Mouse (Mus musculus) hindbrain, embryonic 15.5 days (tissue): ENCODE measurements around the gene Minos1. TPM values are rescaled to one million over a fixed set of nuclear protein-coding genes. Genes with fewer than 3 reads are reported as not detected.
A peak's percentile ranks its signal among the peaks of the same experiment; 100 is the strongest.

Experiments
- ATAC-seq: fragments of 200-750 bp; cut with Nextera tagmentation; 2 replicates; pipeline ENCODE4 v1.8.0; 2017; ENCODE audit warnings: low read depth, moderate number of reproducible peaks, moderate TSS enrichment; ENCODE audit not compliant: low FRiP score
- H3K27ac ChIP-seq: fragments of 300-500 bp; sonication (generic); replicated peaks from 2 replicates; pipeline ENCODE4 v1.5.1; 2015; ENCODE audit warnings: mild to moderate bottlenecking, inconsistent platforms
- H3K27me3 ChIP-seq: fragments of 300-500 bp; sonication (generic); 2 replicates; pipeline ENCODE4 v1.6.1; 2015; ENCODE audit warnings: control low read depth, inconsistent platforms
- H3K36me3 ChIP-seq: fragments of 300-500 bp; sonication (generic); 2 replicates; pipeline ENCODE4 v1.6.1; 2015; ENCODE audit warnings: control low read depth, inconsistent platforms
- H3K4me1 ChIP-seq: fragments of 300-500 bp; sonication (generic); replicated peaks from 2 replicates; pipeline ENCODE4 v1.6.1; 2015; ENCODE audit warnings: control low read depth, inconsistent platforms
- H3K4me2 ChIP-seq: fragments of 300-500 bp; sonication (generic); 2 replicates; pipeline ENCODE4 v1.6.1; 2015; ENCODE audit warnings: moderate library complexity, mild to moderate bottlenecking, inconsistent platforms
- H3K4me3 ChIP-seq: fragments of 300-500 bp; sonication (generic); 2 replicates; pipeline ENCODE4 v1.5.1; 2015; ENCODE audit warnings: mild to moderate bottlenecking, inconsistent platforms
- H3K9ac ChIP-seq: fragments of 300-500 bp; sonication (generic); 2 replicates; pipeline ENCODE4 v1.6.1; 2015; ENCODE audit warnings: inconsistent platforms
- H3K9me3 ChIP-seq: fragments of 300-500 bp; sonication (generic); 2 replicates; pipeline ENCODE4 v1.6.1; 2016; ENCODE audit warnings: control low read depth, inconsistent platforms
- WGBS: fragments of 180-500 bp; shearing (Covaris S2); methylation state at CpG from one replicate; pipeline ENCODE4 v1.1.7; 2015; 5-methylcytosine and 5-hydroxymethylcytosine counted together
- polyA plus RNA-seq: library from polyadenylated mRNA; unstranded; fragments of >200 nt; fragmentation: Nextera tagmentation; extraction: Ambion mirVana; gene quantifications from 2 replicates; pipeline ENCODE4 v1.2.1, GENCODE M21; 2015

Minos1 gene
- polyA plus RNA-seq, 1 experiment from 2014 or later: 351 TPM

- Histone ChIP-seq H3K27ac (no peak overlapping the region; the same call in 1 of the 2 replicates), H3K9ac (no peak overlapping the region), H3K27me3 (peaks cover 32% of the 10 kb centered on the region), H3K9me3 (no peaks in the 10 kb centered on the region), H3K4me2 (no peak overlapping the region), H3K4me3 (no peak overlapping the region), H3K36me3 (no peaks in the 10 kb centered on the region), H3K4me1 (peaks cover 48% of the 10 kb centered on the region)
- no peak for ATAC-seq
- 15% methylated on average over 4 of the region's 4 CpGs for WGBS
These were observed 52.2 kb downstream of the Minos1 start for GRCm38 (mm10) chr4:139078726-139079125.

GRCm38 (mm10) chr4:139078313-139078712, 52.6 kb downstream of the Minos1 start:
- no peak overlapping the region for H3K4me2 ChIP-seq
- no peak overlapping the region for H3K27ac ChIP-seq
- H3K9ac ChIP-seq: no peak overlapping the region
- no peak for ATAC-seq
- WGBS: 35% methylated on average over 2 of the region's 2 CpGs
- no peak overlapping the region for H3K4me3 ChIP-seq
- peaks cover 36% of the 10 kb centered on the region for H3K27me3 ChIP-seq
- H3K36me3 ChIP-seq: no peaks in the 10 kb centered on the region
- peaks cover 44% of the 10 kb centered on the region for H3K4me1 ChIP-seq
- no peaks in the 10 kb centered on the region for H3K9me3 ChIP-seq

- no peaks in the 10 kb centered on the region for H3K9me3 ChIP-seq
- peak overlapping the region; percentile 95 for H3K4me2 ChIP-seq
- ATAC-seq: no peak; the same call in 1 of the 2 replicates
- H3K36me3 ChIP-seq: no peaks in the 10 kb centered on the region
- H3K4me1 ChIP-seq: peaks cover 21% of the 10 kb centered on the region
- 12% methylated on average over 5 of the region's 5 CpGs for WGBS
- peak overlapping the region; percentile 59 for H3K9ac ChIP-seq
- H3K27me3 ChIP-seq: peaks cover 42% of the 10 kb centered on the region
- H3K4me3 ChIP-seq: peak overlapping the region; percentile 64
- H3K27ac ChIP-seq: no peak overlapping the region
These were observed 55.0 kb downstream of the Minos1 start for GRCm38 (mm10) chr4:139075915-139076314.

GRCm38 (mm10) chr4:139075041-139075711, 55.7 kb downstream of the Minos1 start, which contains the start of gene Htr6:
Gene Htr6, minus strand, starts transcription at chr4:139075570.
- H3K4me1 ChIP-seq: peaks cover 21% of the 10 kb centered on the region
- no peak within 1 kb of the TSS for H3K27ac ChIP-seq
- peaks cover 47% of the 10 kb centered on the region for H3K27me3 ChIP-seq
- under 1% methylated on average over 66 of the region's 77 CpGs for WGBS
- peak; percentile 55 for ATAC-seq
- no peaks in the 10 kb centered on the region for H3K36me3 ChIP-seq
- no peaks in the 10 kb centered on the region for H3K9me3 ChIP-seq
- peak within 1 kb of the TSS; percentile 59 for H3K9ac ChIP-seq
- H3K4me3 ChIP-seq: peak within 1 kb of the TSS; percentile 64
- peak within 1 kb of the TSS; percentile 95 for H3K4me2 ChIP-seq

- Histone ChIP-seq H3K9ac (no peak overlapping the region), H3K4me3 (peak overlapping the region; percentile 64), H3K4me2 (peak overlapping the region; percentile 95), H3K27ac (no peak overlapping the region), H3K9me3 (no peaks in the 10 kb centered on the region), H3K27me3 (peaks cover 55% of the 10 kb centered on the region), H3K4me1 (peaks cover 21% of the 10 kb centered on the region), H3K36me3 (no peaks in the 10 kb centered on the region)
- no peak for ATAC-seq
- 19% methylated on average over 29 of the region's 29 CpGs for WGBS
These were observed 56.9 kb downstream of the Minos1 start for GRCm38 (mm10) chr4:139074060-139074459.

- Histone ChIP-seq H3K27ac (no peak overlapping the region), H3K4me1 (no peaks in the 10 kb centered on the region), H3K9me3 (no peaks in the 10 kb centered on the region), H3K9ac (no peak overlapping the region), H3K4me2 (no peak overlapping the region), H3K27me3 (peaks cover 26% of the 10 kb centered on the region), H3K4me3 (no peak overlapping the region), H3K36me3 (no peaks in the 10 kb centered on the region)
- no peak for ATAC-seq
- WGBS: 37% methylated on average over 4 of the region's 4 CpGs
These were observed 62.6 kb downstream of the Minos1 start for GRCm38 (mm10) chr4:139068287-139068686.

- no peak for ATAC-seq
- 91% methylated on average over 5 of the region's 5 CpGs for WGBS
These were observed 66.1 kb downstream of the Minos1 start for GRCm38 (mm10) chr4:139064831-139065230.

GRCm38 (mm10) chr4:139059569-139059968, 71.3 kb downstream of the Minos1 start:
- 17% methylated on average over 7 of the region's 7 CpGs for WGBS
- no peaks in the 10 kb centered on the region for H3K36me3 ChIP-seq
- H3K27me3 ChIP-seq: peaks cover 5% of the 10 kb centered on the region; the same call in 1 of the 2 replicates
- H3K9me3 ChIP-seq: no peaks in the 10 kb centered on the region
- H3K4me2 ChIP-seq: no peak overlapping the region
- H3K27ac ChIP-seq: no peak overlapping the region
- H3K4me1 ChIP-seq: peaks cover 15% of the 10 kb centered on the region
- no peak overlapping the region for H3K4me3 ChIP-seq
- no peak overlapping the region for H3K9ac ChIP-seq
- no peak for ATAC-seq

More at GRCm38 (mm10) chr4:139064831-139065230, 66.1 kb downstream of the Minos1 start:
- no peak overlapping the region for H3K27ac ChIP-seq
- no peaks in the 10 kb centered on the region for H3K36me3 ChIP-seq
- no peak overlapping the region for H3K9ac ChIP-seq
- H3K4me2 ChIP-seq: no peak overlapping the region
- no peaks in the 10 kb centered on the region for H3K9me3 ChIP-seq
- H3K4me1 ChIP-seq: no peaks in the 10 kb centered on the region
- no peak overlapping the region for H3K4me3 ChIP-seq
- H3K27me3 ChIP-seq: peaks cover 16% of the 10 kb centered on the region

GRCm38 (mm10) chr4:139058029-139058428, 72.9 kb downstream of the Minos1 start:
- Histone ChIP-seq H3K4me2 (no peak overlapping the region), H3K36me3 (no peaks in the 10 kb centered on the region), H3K4me1 (peaks cover 25% of the 10 kb centered on the region), H3K27ac (no peak overlapping the region), H3K9ac (no peak overlapping the region), H3K27me3 (peaks cover 5% of the 10 kb centered on the region; the same call in 1 of the 2 replicates), H3K9me3 (no peaks in the 10 kb centered on the region), H3K4me3 (no peak overlapping the region)
- 80% methylated on average over 5 of the region's 5 CpGs for WGBS
- no peak for ATAC-seq

- H3K4me1 ChIP-seq: peaks cover 32% of the 10 kb centered on the region
- no peak overlapping the region for H3K9ac ChIP-seq
- ATAC-seq: no peak
- H3K27me3 ChIP-seq: peaks cover 5% of the 10 kb centered on the region; the same call in 1 of the 2 replicates
- no peaks in the 10 kb centered on the region for H3K9me3 ChIP-seq
- no peak overlapping the region for H3K27ac ChIP-seq
- no peak overlapping the region for H3K4me3 ChIP-seq
- 59% methylated on average over 5 of the region's 5 CpGs for WGBS
- no peaks in the 10 kb centered on the region for H3K36me3 ChIP-seq
- H3K4me2 ChIP-seq: no peak overlapping the region
These were observed 73.6 kb downstream of the Minos1 start for GRCm38 (mm10) chr4:139057291-139057690.

GRCm38 (mm10) chr4:139055744-139056143, 75.2 kb downstream of the Minos1 start:
- Histone ChIP-seq H3K27ac (peak overlapping the region; percentile 67), H3K4me3 (no peak overlapping the region), H3K27me3 (peaks cover 8% of the 10 kb centered on the region; the same call in 1 of the 2 replicates), H3K4me2 (no peak overlapping the region), H3K36me3 (no peaks in the 10 kb centered on the region), H3K4me1 (peaks cover 32% of the 10 kb centered on the region), H3K9me3 (no peaks in the 10 kb centered on the region), H3K9ac (no peak overlapping the region)
- whole genome bisulfite sequencing: 58% methylated on average over 3 of the region's 3 CpGs
- peak; percentile 2; the same call in 1 of the 2 replicates for ATAC-seq

- peak overlapping the region; percentile 67 for H3K27ac ChIP-seq
- no peak overlapping the region for H3K4me2 ChIP-seq
- peaks cover 32% of the 10 kb centered on the region for H3K4me1 ChIP-seq
- peaks cover 9% of the 10 kb centered on the region; the same call in 1 of the 2 replicates for H3K27me3 ChIP-seq
- H3K9me3 ChIP-seq: no peaks in the 10 kb centered on the region
- no peak overlapping the region for H3K4me3 ChIP-seq
- H3K9ac ChIP-seq: no peak overlapping the region
- WGBS: 67% methylated on average over 4 of the region's 4 CpGs
- H3K36me3 ChIP-seq: no peaks in the 10 kb centered on the region
- ATAC-seq: peak; percentile 27; the same call in 1 of the 2 replicates
These were observed 75.6 kb downstream of the Minos1 start for GRCm38 (mm10) chr4:139055336-139055735.
